Mouse (Mus musculus) skeletal muscle tissue, adult 2 months (tissue): ENCODE results near the gene Med17.
"Not testable (repeated sequence)": the region's sequence is repeated elsewhere in the genome, so short reads cannot be mapped to it uniquely, and the experiment has no call there.

Experiments
- DNase-seq: peaks from one replicate; pipeline ENCODE4 v3.0.0-alpha.2; 2012; ENCODE audit warnings: low read depth, low spot score

The Med17 gene

GRCm38 (mm10) chr9:15279649-15280490 lies at the start of gene Med17:
Gene Med17 (minus strand): TSS chr9:15279931.
- DNase-seq: peak; percentile 95

- no peak for DNase-seq
Measured at GRCm38 (mm10) chr9:15318170-15318742, 38.5 kb upstream of the Med17 start.

- DNase-seq: no peak
Measured at GRCm38 (mm10) chr9:15317223-15318169, 37.8 kb upstream of the Med17 start.

DNA sequence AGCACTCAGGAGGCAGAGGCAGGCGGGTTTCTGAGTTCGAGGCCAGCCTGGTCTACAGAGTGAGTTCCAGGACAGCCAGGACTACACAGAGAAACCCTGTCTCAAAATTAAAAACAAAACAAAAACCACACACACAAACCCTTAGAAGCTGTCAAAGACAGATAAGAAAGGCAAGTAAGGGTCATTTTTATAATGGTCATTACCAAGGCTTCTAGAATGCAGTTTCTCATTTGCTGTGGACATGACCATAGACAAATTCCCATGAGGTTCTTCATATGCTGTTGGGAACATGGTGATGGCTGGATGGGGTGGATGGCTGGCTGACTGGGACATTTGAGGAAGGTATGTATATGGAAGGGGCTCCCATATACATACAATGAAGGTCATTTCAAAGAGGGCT lies 36.6 kb upstream of the Med17 start:
- DNase-seq: not testable (repeated sequence)

GRCm38 (mm10) chr9:15314619-15315018 lies 34.9 kb upstream of the Med17 start:
- no peak for DNase-seq

DNA sequence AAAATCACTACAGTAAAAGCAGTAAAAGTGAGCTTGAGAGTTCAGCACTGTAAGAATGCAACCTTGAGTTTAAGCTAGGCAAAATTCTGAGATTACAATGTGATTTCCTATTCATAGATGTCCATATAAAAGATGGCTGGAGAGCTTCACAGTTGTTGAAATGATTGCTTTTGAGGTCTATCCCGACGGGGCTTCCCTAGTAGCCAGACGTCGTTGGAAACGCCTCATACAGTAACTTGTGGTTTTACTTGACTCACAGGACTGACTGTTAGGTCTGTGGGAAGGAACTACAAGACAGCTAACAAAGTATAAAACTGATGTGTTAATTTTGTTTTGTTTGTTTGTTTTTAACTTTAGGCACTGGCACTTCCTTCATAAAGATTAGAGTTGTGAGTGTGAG lies 33.9 kb upstream of the Med17 start:
- DNase-seq: no peak

DNA sequence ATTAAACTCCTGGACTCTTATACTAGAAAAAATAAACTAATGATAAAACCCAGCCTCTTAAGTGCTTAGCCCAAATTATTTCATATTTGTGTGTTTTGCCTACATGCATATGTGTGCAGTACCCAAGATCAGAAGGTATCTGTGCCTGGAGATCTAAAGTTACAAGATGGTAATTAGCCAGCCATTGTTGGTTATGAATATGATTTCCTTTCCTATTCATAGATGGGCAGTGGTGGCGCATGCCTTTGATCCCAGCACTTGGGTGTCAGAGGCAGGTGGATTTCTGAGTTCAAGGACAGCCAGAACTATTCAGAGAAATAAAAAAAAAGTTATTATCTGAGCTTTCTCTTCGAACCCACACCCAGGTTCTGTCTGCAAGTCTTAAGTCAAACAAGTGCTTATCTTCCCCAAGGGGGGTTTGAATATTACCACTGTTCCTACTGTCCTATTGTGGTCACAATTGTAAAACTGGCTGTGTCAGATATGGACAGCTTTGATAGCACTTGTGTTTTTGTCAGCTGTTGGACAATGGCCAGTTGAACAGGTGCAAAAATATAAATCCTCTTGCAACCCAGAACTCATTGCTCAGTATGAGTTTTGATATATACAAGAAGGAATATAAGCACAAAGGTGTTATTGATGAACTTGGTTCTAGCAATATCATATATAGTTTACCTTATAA lies 32.5 kb upstream of the Med17 start:
- DNase-seq: no peak

GRCm38 (mm10) chr9:15310179-15310578 lies 30.4 kb upstream of the Med17 start:
- DNase-seq: no peak

DNA sequence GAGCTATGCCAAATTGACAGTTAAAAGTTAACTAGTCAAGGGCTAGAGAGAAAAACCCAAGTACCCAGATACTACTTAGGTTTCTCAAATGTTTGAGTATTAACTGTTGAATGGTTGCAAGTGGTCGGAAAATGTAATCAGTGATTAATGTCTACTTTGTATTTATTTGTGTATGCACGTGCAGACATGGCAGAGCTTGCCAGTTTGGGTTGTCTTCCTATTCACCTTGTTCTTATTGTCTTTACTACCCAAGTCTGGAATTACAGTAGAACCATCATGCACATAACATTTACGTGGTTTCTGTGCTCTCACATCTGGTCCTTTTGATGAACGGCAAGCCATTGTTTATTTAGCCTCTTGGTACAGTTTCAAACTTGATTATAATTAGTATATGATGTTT lies 29.7 kb upstream of the Med17 start:
- DNase-seq: no peak

DNA sequence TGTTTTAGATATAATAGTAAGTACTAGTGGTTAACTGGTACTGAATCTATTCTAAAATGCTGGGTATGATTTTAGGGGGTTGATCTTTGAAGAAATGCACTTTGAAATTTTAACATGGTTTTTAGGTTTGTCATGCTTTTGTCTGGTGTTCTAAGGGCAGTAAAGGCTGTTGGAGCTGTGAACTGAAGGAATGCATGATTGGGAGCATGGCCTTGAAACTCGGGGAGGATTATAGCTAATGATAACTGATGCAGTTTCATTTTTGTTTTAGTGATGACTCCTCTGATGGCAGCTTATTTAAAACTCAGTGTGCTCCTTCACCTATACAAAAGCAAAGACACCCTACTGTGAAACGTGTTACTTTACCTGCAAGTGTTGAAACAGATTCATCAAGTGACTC lies 28.5 kb upstream of the Med17 start:
- no peak for DNase-seq

- no peak for DNase-seq
Measured at GRCm38 (mm10) chr9:15307257-15307656, 27.5 kb upstream of the Med17 start.

DNA sequence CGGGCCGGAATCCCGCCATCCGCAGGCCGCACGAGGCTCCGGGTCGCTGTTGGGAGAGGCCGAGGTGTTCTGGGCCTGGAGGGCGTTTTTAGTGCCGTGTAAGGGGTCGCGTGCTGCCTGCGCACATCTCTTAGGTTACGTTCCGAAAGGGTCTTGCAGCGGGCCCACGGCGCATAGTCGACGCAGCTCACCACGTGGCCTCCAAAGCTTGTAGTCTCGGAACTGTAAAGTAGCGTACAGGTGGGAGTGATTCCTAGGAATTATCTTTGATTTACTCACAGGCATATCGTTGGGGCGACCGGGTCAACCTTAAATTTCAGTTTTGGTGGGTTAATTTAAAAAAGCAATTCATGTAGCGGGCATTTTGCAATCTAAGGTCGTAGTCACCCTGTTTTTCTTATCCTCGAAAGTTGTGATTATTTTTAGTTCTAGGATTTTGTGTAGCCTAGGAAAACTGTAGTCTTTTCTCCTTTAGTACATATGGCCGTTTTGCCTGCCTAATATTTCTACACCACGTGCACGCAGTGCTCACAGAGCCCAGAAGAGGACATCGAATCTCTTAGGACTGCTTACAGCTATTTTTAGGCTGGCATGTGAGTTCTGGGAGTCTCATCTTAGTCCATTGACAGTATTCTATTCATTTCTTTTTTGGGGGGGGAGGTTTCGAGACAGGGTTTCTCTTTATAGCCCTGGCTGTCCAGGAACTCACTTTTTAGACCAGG lies 26.8 kb upstream of the Med17 start, which contains the start of gene 4931406C07Rik:
Gene 4931406C07Rik (minus strand): TSS at position 51 of the 722 bp plus-strand sequence.
- peak; percentile 38 for DNase-seq

DNA sequence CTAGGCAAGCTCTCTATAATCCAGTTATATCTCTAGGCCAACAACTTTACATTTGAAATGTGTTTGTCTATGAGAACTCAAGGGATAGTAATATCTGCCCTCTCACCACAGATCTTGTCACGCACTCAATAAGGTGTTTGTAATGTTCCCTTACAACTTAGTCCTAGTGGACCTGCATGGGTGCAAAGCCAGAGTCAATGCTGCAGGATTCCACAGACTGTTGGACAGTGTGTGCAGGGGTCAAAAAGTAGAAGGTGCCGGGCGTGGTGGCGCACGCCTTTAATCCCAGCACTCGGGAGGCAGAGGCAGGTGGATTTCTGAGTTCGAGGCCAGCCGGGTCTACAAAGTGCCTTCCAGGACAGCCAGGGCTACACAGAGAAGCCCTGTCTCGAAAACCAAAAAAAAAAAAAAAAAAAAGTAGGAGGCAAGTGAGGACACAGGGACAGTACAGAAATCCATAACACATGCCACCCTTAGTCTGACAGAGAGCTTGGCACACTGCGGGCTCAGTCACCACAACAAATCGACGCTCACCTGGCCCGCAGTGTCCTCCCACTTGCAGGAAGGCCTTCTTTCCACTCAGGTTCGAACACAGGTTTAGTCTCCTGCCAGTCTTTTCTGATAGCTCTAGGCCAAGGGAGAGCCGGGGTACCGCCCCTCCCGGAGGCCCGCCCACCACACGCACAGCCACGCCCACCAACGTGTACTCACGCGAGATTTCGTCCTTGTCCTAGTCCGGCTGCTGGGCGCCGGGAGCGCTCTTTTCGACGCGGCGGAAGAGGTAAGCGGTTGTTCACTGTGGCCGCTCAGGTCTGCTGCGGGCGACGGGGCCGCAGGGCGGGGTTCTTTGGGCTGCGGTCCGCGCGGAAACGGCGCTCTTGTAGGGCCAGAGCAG lies 26.0 kb upstream of the Med17 start, which contains the start of gene Taf1d:
Gene Taf1d (plus strand): TSS at position 712 of the 895 bp plus-strand sequence.
- peak; percentile 94 for DNase-seq

DNA sequence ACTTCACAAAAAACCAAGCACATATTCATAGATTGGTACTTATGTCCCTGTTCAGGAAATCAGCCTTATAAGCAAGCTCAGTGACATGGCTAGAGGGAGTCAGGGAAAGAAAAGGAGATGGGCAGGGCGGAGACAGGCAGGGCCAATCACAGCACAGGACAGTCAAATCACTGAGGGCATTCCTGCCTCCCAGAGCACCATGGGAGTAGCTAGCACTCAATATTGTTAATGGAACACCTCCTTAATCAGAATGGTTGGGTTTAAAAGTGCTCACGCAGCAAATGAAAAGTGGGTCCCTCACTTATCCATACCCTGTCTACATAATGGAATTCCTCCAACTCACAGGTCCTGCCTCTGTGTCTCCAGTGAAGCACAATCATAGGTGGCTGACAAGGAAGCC lies 23.1 kb upstream of the Med17 start:
- DNase-seq: no peak

DNA sequence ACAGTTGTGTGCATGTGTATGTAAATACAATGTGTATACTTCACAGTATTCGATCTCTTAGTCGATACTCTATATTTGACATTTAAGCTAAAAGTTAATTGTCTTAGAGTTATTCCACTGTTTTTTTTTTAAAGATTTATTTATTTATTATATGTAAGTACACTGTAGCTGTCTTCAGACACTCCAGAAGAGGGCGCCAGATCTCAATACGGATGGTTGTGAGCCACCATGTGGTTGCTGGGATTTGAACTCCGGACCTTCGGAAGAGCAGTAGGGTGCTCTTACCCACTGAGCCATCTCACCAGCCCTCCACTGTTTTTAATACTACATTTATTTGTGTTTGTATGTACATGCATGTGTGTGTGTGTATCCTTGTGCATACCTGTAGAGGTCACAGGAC lies 22.3 kb upstream of the Med17 start:
- DNase-seq: not testable (repeated sequence)

DNA sequence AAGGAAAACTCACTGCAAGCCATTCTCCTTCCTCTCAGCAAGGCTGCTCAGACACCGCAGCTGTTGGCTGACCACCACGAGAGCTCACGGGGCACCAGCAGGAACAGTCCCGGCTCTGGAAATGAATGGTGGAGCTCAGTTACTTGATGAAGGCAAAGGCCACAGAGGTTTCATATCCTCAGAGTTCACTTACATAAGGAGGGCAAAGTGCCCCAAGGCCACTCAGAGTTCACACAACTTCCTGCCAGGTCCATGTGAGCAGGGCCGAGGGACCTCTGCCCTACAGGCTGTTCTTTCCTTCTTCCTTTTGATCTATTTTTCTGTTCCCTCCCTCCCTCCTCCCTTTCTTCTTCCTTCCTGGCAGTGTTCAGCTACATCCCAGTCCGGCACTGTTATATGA lies 21.7 kb upstream of the Med17 start:
- DNase-seq: peak; percentile 85

DNA sequence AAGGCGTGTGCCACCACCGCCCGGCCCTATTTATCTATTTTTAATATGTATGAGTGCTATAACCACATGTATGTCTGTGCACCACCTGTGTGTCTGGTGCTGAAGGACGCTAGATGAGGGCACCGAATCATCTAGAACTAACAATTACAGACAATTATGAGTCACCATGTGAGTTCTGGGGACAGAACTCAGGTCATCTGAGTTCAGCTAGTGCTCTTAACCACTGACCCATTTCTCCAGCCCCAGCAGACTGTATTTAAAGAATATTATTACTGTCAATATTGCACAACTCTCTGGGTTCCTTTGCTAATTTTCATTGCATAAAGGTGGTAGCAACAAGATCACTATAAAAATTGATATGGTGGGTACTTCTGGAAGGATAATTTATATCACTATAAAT lies 20.3 kb upstream of the Med17 start:
- no peak for DNase-seq

GRCm38 (mm10) chr9:15298451-15298850 lies 18.7 kb upstream of the Med17 start:
- no peak for DNase-seq

- DNase-seq: no peak
Measured at GRCm38 (mm10) chr9:15297112-15297511, 17.4 kb upstream of the Med17 start.

DNA sequence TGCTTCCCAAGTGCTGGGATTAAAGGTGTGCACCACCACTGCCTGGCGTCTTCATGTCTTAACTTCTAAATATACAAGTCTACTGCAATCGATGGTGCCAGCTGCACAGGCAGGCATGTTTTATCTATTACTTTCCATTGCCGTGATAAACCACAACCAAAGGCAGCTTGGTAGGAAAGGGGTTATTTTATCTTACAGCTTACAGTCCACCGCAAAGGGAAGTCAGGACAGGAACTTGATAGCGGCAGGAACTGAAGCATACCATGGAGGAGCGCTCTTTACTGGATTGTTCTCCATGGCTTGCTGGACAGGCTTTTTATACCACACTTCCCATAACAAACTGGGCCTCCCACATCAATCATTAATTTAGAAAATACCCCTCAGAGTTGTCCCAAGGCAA lies 9.5 kb upstream of the Med17 start:
- no peak for DNase-seq
